24 mouse cellular contexts compared by ENCODE assay signal in genomic region chr11:86430287-86430686, GRCm38 (mm10). TPM values are rescaled to one million over a fixed set of nuclear protein-coding genes. Genes with fewer than 3 reads are reported as not detected.
A peak's percentile ranks its signal among the peaks of the same experiment; 100 is the strongest.
DNase-seq lines count a peak whose midpoint lies in the region; ATAC-seq and TF ChIP-seq lines count a peak whose summit lies in the region.
"Had no signal": no experiment of that assay in that cellular context is flagged by ENCODE, and none has a peak within 500 bp of the region (broad histone marks: within the 10 kb centered on the region; RNA-seq: fewer than 3 reads in every experiment).

No protein-coding gene starts in this region.

- TF ChIP-seq RAD21 in CH12.LX (IDR thresholded peaks at IDR 0.05; ENCODE audit: low read depth, low read length) = no peak; the same call in none of the 2 replicates

- TF ChIP-seq EP300 in CH12.LX (IDR thresholded peaks at IDR 0.05; ENCODE audit: low read length) = peak; percentile 98

- H3K4me3 ChIP-seq in CH12.LX (replicated peaks in 1 of 3; ENCODE audit: low read depth in 2 of 3, low read length in 2 of 3, poor library complexity in 1 of 3) = no peak overlapping the region
- H3K4me3 ChIP-seq in midbrain, postnatal 0 days (ENCODE audit: low read depth, low read length) = no peak overlapping the region
- no peak overlapping the region for H3K4me3 ChIP-seq in hindbrain, embryonic 12.5 days
- H3K4me3 ChIP-seq: embryonic facial prominence, embryonic 13.5 days; embryonic facial prominence, embryonic 15.5 days; erythroblast, embryonic 14.5 days; forebrain, embryonic 10.5 days; forebrain, embryonic 12.5 days had no signal

- H3K9me3 ChIP-seq in CH12.LX (replicated peaks; ENCODE audit: low read length) = peaks cover 5% of the 10 kb centered on the region
- H3K9me3 ChIP-seq in midbrain, postnatal 0 days (ENCODE audit: low read length) = no peaks in the 10 kb centered on the region
- H3K9me3 ChIP-seq in hindbrain, embryonic 12.5 days (replicated peaks) = no peaks in the 10 kb centered on the region
- H3K9me3 ChIP-seq: embryonic facial prominence, embryonic 13.5 days; embryonic facial prominence, embryonic 15.5 days; forebrain, embryonic 10.5 days; forebrain, embryonic 12.5 days had no signal

- dilution Hi-C loops in CH12.LX (cut with MboI; ENCODE audit: extremely low pct_ligation_motif_present, extremely low pct_unique_long_range_greater_than_20kb, low sequenced_read_pairs) = no loop called here

- H3K27ac ChIP-seq in CH12.LX (ENCODE audit: insufficient read depth, low read depth) = no peak overlapping the region
- H3K27ac ChIP-seq in midbrain, postnatal 0 days (ENCODE audit: low read depth, low read length) = no peak overlapping the region
- no peak overlapping the region for H3K27ac ChIP-seq in hindbrain, embryonic 12.5 days
- H3K27ac ChIP-seq: embryonic facial prominence, embryonic 13.5 days; embryonic facial prominence, embryonic 15.5 days; forebrain, embryonic 10.5 days; forebrain, embryonic 12.5 days had no signal

- 0 out of 2 replicates have a peak, but pooled peaks have one; percentile 25 for TF ChIP-seq POLR2A in CH12.LX (IDR thresholded peaks at IDR 0.05; ENCODE audit: low read depth, low read length)

- peaks cover 15 to 41% of the 10 kb centered on the region in 2 experiments for H3K4me1 ChIP-seq in CH12.LX (ENCODE audit: control insufficient read depth in 1 of 2, insufficient read depth in 2 of 2)
- no peaks in the 10 kb centered on the region for H3K4me1 ChIP-seq in midbrain, postnatal 0 days (ENCODE audit: insufficient read depth, low read length)
- no peaks in the 10 kb centered on the region for H3K4me1 ChIP-seq in hindbrain, embryonic 12.5 days
- H3K4me1 ChIP-seq: embryonic facial prominence, embryonic 13.5 days; embryonic facial prominence, embryonic 15.5 days; forebrain, embryonic 10.5 days; forebrain, embryonic 12.5 days had no signal

- peak overlapping the region; percentile 33; the same call in 1 of the 2 replicates for H3K4me2 ChIP-seq in CH12.LX (ENCODE audit: insufficient read depth, low read depth, poor library complexity, severe bottlenecking)
- no peak overlapping the region for H3K4me2 ChIP-seq in midbrain, postnatal 0 days (ENCODE audit: low read depth, low read length, poor library complexity, severe bottlenecking)
- H3K4me2 ChIP-seq in hindbrain, embryonic 12.5 days (replicated peaks) = no peak overlapping the region
- H3K4me2 ChIP-seq: embryonic facial prominence, embryonic 13.5 days; embryonic facial prominence, embryonic 15.5 days; forebrain, embryonic 12.5 days had no signal

- WGBS in midbrain, postnatal 0 days = 91% methylated on average over 2 of the region's 2 CpGs
- WGBS in hindbrain, embryonic 12.5 days = 87% methylated on average over 2 of the region's 2 CpGs

- TF ChIP-seq CTCF in CH12.LX (conservative IDR thresholded peaks at IDR 0.05 in 1 of 2, IDR thresholded peaks at IDR 0.05 in 1 of 2; ENCODE audit: low read depth in 2 of 2, low read length in 2 of 2) = no peak
- TF ChIP-seq CTCF in midbrain, postnatal 0 days (IDR thresholded peaks at IDR 0.05) = no peak

- in situ Hi-C loops in CH12.LX (cut with MboI; ENCODE audit: low pct_ligation_motif_present, low pct_unique_long_range_greater_than_20kb, low sequenced_read_pairs) = no loop called here

- no peaks in the 10 kb centered on the region for H3K36me3 ChIP-seq in CH12.LX (replicated peaks in 1 of 2; ENCODE audit: control insufficient read depth in 1 of 2, insufficient read depth in 1 of 2, low read length in 1 of 2)
- no peaks in the 10 kb centered on the region for H3K36me3 ChIP-seq in midbrain, postnatal 0 days (ENCODE audit: insufficient read depth, low read length)
- H3K36me3 ChIP-seq in hindbrain, embryonic 12.5 days = no peaks in the 10 kb centered on the region
- H3K36me3 ChIP-seq: embryonic facial prominence, embryonic 13.5 days; embryonic facial prominence, embryonic 15.5 days; forebrain, embryonic 10.5 days; forebrain, embryonic 12.5 days had no signal

- H3K79me2 ChIP-seq in CH12.LX (replicated peaks; ENCODE audit: control insufficient read depth, extremely low read depth, insufficient read depth, poor library complexity, severe bottlenecking) = no peaks in the 10 kb centered on the region

- DNase-seq in heart, adult 11 months = peak; percentile 78
- no peak for DNase-seq in heart, postnatal 4 days
- peak; percentile 88 for DNase-seq in CH12.LX (ENCODE audit: extremely low read depth)
- no peak for DNase-seq in midbrain, postnatal 0 days (ENCODE audit: low spot score)
- DNase-seq: adrenal gland, adult 2 months; adrenal gland, postnatal 10 days; adrenal gland, postnatal 25 days; B cell, adult 2 months; cerebellum, adult 11 months; cerebellum, adult 18-20 months; cerebellum, adult 8-10 months; cerebellum, adult 9-11 months; cerebellum, postnatal 14 days; cerebellum, postnatal 36 days; embryo, embryonic 11 days had no signal

- ATAC-seq in midbrain, postnatal 0 days (ENCODE audit: low FRiP score) = no peak
- ATAC-seq in hindbrain, embryonic 12.5 days (ENCODE audit: low FRiP score) = no peak
- ATAC-seq: CD4-positive, CD25-positive, alpha-beta regulatory T cell, adult 4 months; forebrain, embryonic 14.5 days; forebrain, embryonic 16.5 days had no signal

- H3K9ac ChIP-seq in CH12.LX (ENCODE audit: insufficient read depth, low read depth) = no peak overlapping the region
- no peak overlapping the region for H3K9ac ChIP-seq in midbrain, postnatal 0 days (replicated peaks; ENCODE audit: low read length, poor library complexity, severe bottlenecking)
- H3K9ac ChIP-seq in hindbrain, embryonic 12.5 days = no peak overlapping the region
- H3K9ac ChIP-seq: embryonic facial prominence, embryonic 13.5 days; embryonic facial prominence, embryonic 15.5 days; forebrain, embryonic 12.5 days had no signal

- no peaks in the 10 kb centered on the region for H3K27me3 ChIP-seq in CH12.LX (replicated peaks)
- H3K27me3 ChIP-seq in midbrain, postnatal 0 days (ENCODE audit: insufficient read depth, low read length) = no peaks in the 10 kb centered on the region
- H3K27me3 ChIP-seq in hindbrain, embryonic 12.5 days = no peaks in the 10 kb centered on the region
- H3K27me3 ChIP-seq: embryonic facial prominence, embryonic 13.5 days; embryonic facial prominence, embryonic 15.5 days had no signal

TF ChIP-seq in CH12.LX, 34 proteins besides CTCF, POLR2A, EP300 and RAD21 (continues in another document):
- no peak for TF ChIP-seq USF1 (IDR thresholded peaks at IDR 0.05; ENCODE audit: low read depth, low read length)
- TF ChIP-seq MAZ (IDR thresholded peaks at IDR 0.05; ENCODE audit: low read depth, low read length) = peak; percentile 85
- peak; percentile 39; the same call in 1 of the 2 replicates for TF ChIP-seq MAX (IDR thresholded peaks at IDR 0.05; ENCODE audit: low read length)
- no peak; the same call in 1 of the 2 replicates for TF ChIP-seq HCFC1 (IDR thresholded peaks at IDR 0.05; ENCODE audit: low read depth, low read length)
- TF ChIP-seq ZKSCAN1 (IDR thresholded peaks at IDR 0.05; ENCODE audit: borderline replicate concordance, low read depth, low read length) = no peak
- TF ChIP-seq POLR2AphosphoS2 (IDR thresholded peaks at IDR 0.05; ENCODE audit: low read depth, low read length) = no peak
- TF ChIP-seq BHLHE40 (IDR thresholded peaks at IDR 0.05; ENCODE audit: low read depth, low read length) = peak; percentile 95
- TF ChIP-seq JUN (IDR thresholded peaks at IDR 0.05; ENCODE audit: insufficient read depth, low read depth, low read length) = peak; percentile 96
- TF ChIP-seq PAX5 (IDR thresholded peaks at IDR 0.05; ENCODE audit: low read length) = no peak
- TF ChIP-seq CHD2 (IDR thresholded peaks at IDR 0.05; ENCODE audit: low read length) = peak; percentile 78
- no peak for TF ChIP-seq ZC3H11A (IDR thresholded peaks at IDR 0.05; ENCODE audit: low read depth, low read length)
- peak; percentile 53; the same call in 1 of the 2 replicates for TF ChIP-seq ZNF384 (IDR thresholded peaks at IDR 0.05; ENCODE audit: low read depth, low read length)
- TF ChIP-seq KAT2A (IDR thresholded peaks at IDR 0.05; ENCODE audit: insufficient replicate concordance, low read length) = 0 out of 2 replicates have a peak, but pooled peaks have one; percentile 16
- no peak for TF ChIP-seq ELF1 (IDR thresholded peaks at IDR 0.05; ENCODE audit: low read depth, low read length)
- no peak for TF ChIP-seq USF2 (conservative IDR thresholded peaks at IDR 0.05; ENCODE audit: low read depth, low read length)
- TF ChIP-seq CHD1 (IDR thresholded peaks at IDR 0.05; ENCODE audit: low read depth, low read length) = no peak
- no peak for TF ChIP-seq TBP (conservative IDR thresholded peaks at IDR 0.05; ENCODE audit: low read depth, low read length)
- TF ChIP-seq ETS1 (conservative IDR thresholded peaks at IDR 0.05; ENCODE audit: low read depth, low read length) = peak; percentile 94
- TF ChIP-seq ZMIZ1 (IDR thresholded peaks at IDR 0.05; ENCODE audit: low read depth, low read length) = no peak
- TF ChIP-seq UBTF (IDR thresholded peaks at IDR 0.05; ENCODE audit: low read depth, low read length) = no peak
- TF ChIP-seq NELFE (IDR thresholded peaks at IDR 0.05; ENCODE audit: low read depth, low read length) = no peak
- TF ChIP-seq RCOR1 (conservative IDR thresholded peaks at IDR 0.05; ENCODE audit: low read depth, low read length) = peak; percentile 100
- peak; percentile 29 for TF ChIP-seq SMC3 (IDR thresholded peaks at IDR 0.05; ENCODE audit: low read depth, low read length)
- TF ChIP-seq GABPA (IDR thresholded peaks at IDR 0.05; ENCODE audit: insufficient replicate concordance, low read depth, low read length) = no peak
- peak; percentile 98 for TF ChIP-seq JUND (conservative IDR thresholded peaks at IDR 0.05; ENCODE audit: low read depth, low read length)
- peak; percentile 87 for TF ChIP-seq MAFK (IDR thresholded peaks at IDR 0.05; ENCODE audit: insufficient replicate concordance, low read length)
- no peak for TF ChIP-seq NRF1 (IDR thresholded peaks at IDR 0.05; ENCODE audit: low read depth, low read length)
- TF ChIP-seq SIN3A (IDR thresholded peaks at IDR 0.05; ENCODE audit: low read length) = peak; percentile 87
- TF ChIP-seq MXI1 (IDR thresholded peaks at IDR 0.05; ENCODE audit: low read depth, low read length) = peak; percentile 44; the same call in 1 of the 2 replicates
- TF ChIP-seq TCF12 (IDR thresholded peaks at IDR 0.05; ENCODE audit: low read depth, low read length) = peak; percentile 99

RNA-seq across cellular contexts. Expression of gene Rnft1, which starts 54.2 kb away (rescaled TPM):
- 10 to 100 TPM; 28.9 to 33.1 TPM for total RNA-seq in heart, postnatal 4 days (2021)
- total RNA-seq in CH12.LX (2012; rRNA removed) (34.9 and 41.3 TPM in 2 replicates), CH12.LX (2014; rRNA removed) (49.2 and 53.0 TPM in 2 replicates)
- polyA plus RNA-seq in CH12.LX (2012; ENCODE audit: insufficient read length, low read depth) = 43.2 and 49.7 TPM in 2 replicates
- total RNA-seq in midbrain, postnatal 0 days (2014; rRNA removed) = 6.2 and 9.3 TPM in 2 replicates
- polyA plus RNA-seq in midbrain, postnatal 0 days (2015; fragmentation: Nextera tagmentation; extraction: Ambion mirVana) = 9.7 and 11.6 TPM in 2 replicates
- 22.4 and 24.6 TPM in 2 replicates for polyA plus RNA-seq in hindbrain, embryonic 12.5 days (2016; fragmentation: Nextera tagmentation; extraction: Ambion mirVana)

Comparison
In these comparisons a context has a peak if more than half of its experiments do, and no peak if none do; other contexts are left out.
1. DNase-seq: peak in heart, adult 11 months (single experiment) and CH12.LX (single experiment); none in heart, postnatal 4 days (single experiment) and midbrain, postnatal 0 days (single experiment).